Mouse (Mus musculus) NIH3T3 (cell line): ENCODE measurements around the gene Oxct1.

Source experiments
- DNase-seq: peaks from one replicate; pipeline ENCODE4 v3.0.0-alpha.2; 2012; ENCODE audit warnings: low read depth

The Oxct1 gene

GRCm38 (mm10) chr15:4119962-4120361, 93.8 kb downstream of the Oxct1 start:
- DNase-seq, result no peak

- DNase-seq, result no peak
Measured at GRCm38 (mm10) chr15:4124648-4125047, 98.5 kb downstream of the Oxct1 start.

- no peak for DNase-seq
Measured at GRCm38 (mm10) chr15:4138524-4138923, 112.3 kb downstream of the Oxct1 start.

- DNase-seq, result no peak
Measured at GRCm38 (mm10) chr15:4139516-4139915, 113.3 kb downstream of the Oxct1 start.

- no peak for DNase-seq
Measured at GRCm38 (mm10) chr15:4145352-4145751, 119.2 kb downstream of the Oxct1 start.

- DNase-seq, result no peak
Measured at GRCm38 (mm10) chr15:4147700-4148099, 121.5 kb downstream of the Oxct1 start.

- no peak for DNase-seq
Measured at GRCm38 (mm10) chr15:4148649-4149389, 122.6 kb downstream of the Oxct1 start.

GRCm38 (mm10) chr15:4154646-4155045, 128.5 kb downstream of the Oxct1 start:
- no peak for DNase-seq

GRCm38 (mm10) chr15:4167946-4168345, 141.8 kb downstream of the Oxct1 start:
- DNase-seq, result no peak

- DNase-seq, result no peak
Measured at GRCm38 (mm10) chr15:4171600-4171999, 145.4 kb downstream of the Oxct1 start.

GRCm38 (mm10) chr15:4197913-4198312, 171.7 kb downstream of the Oxct1 start:
- no peak for DNase-seq
